Mouse (Mus musculus) layer of hippocampus, adult 2 months (tissue): Measurements from ENCODE around the gene Tex14. TPM values are rescaled to one million over a fixed set of nuclear protein-coding genes. Genes with fewer than 3 reads are reported as not detected.
A peak's percentile ranks its signal among the peaks of the same experiment; 100 is the strongest.

ENCODE experiments used
- DNase-seq, 2 experiments: peaks; one replicate each; pipeline ENCODE4 v3.0.0; 2022; ENCODE audit warnings: low spot score in 2 of 2
- H3K27ac ChIP-seq: fragments of 200-600 bp; 2 replicates; pipeline ENCODE4 v1.8.1; 2022
- H3K4me3 ChIP-seq: fragments of 200-600 bp; 2 replicates; pipeline ENCODE4 v1.8.1; 2022; ENCODE audit warnings: mild to moderate bottlenecking
- CTCF ChIP-seq: fragments of 200-600 bp; conservative IDR thresholded peaks from 2 replicates; pipeline ENCODE4 v1.8.1; 2022; ENCODE audit warnings: antibody characterized with exemption, mild to moderate bottlenecking, moderate library complexity
- total RNA-seq, 2 experiments: library from RNA; stranded (reverse); gene quantifications; 2 replicates each; pipeline ENCODE4 v1.2.3; 2021

The Tex14 gene
- total RNA-seq, 2 experiments from 2014 or later = 0.20 to 0.26 TPM

DNA sequence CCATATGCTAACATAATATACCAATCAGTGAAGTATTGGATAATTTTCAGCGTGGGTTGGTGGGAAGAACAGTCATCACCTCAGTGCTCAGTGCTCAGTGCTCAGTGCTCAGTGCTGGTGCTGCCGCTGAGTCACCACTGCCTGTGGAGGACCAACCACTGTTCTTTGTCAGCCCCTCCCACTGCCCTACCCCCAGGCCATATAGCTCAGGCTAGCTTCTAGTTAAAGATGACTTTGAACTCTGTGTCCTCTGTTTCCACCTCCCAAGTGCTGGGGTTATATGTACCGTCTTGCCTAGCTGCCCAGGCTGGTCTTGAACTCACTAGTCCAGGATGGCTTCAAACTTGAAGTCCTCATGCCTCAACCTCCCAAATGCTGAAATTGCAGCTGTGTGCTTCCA lies 84.1 kb downstream of the Tex14 start:
- no peak for DNase-seq
- Histone ChIP-seq H3K4me3 (no peak overlapping the region), H3K27ac (no peak overlapping the region)
- no peak for TF ChIP-seq CTCF

DNA sequence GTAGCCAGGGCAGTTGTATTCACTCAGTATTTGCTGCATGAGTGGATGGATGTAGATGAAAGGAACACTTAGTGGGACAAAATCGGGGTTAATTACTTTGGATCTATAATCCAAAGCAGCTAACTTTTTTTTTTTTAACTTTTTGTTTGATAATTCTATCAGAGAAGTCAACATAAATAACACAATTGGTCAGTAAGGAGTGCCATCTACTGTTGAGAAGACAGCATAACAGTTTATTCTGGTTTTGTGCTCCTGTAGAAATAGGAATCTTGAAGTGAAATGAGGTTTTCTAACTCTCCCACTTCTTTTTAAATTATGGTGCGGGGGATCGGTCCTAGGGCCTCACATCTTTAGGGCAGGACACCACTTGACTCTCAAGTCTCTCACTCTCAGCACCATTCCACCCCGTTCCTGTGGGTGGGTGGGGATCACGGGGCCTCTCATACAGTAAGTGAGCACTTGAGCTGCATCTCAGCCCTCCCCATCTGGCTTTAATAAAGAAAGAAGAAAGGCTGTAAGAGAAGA lies 99.9 kb downstream of the Tex14 start:
- no peak overlapping the region for H3K27ac ChIP-seq
- peak; percentile 86 for TF ChIP-seq CTCF
- no peak overlapping the region for H3K4me3 ChIP-seq
- no peak for DNase-seq

GRCm38 (mm10) chr11:87506502-87506901 lies 101.6 kb downstream of the Tex14 start:
- TF ChIP-seq CTCF = no peak
- no peak overlapping the region for H3K27ac ChIP-seq
- no peak overlapping the region for H3K4me3 ChIP-seq
- DNase-seq = no peak

DNA sequence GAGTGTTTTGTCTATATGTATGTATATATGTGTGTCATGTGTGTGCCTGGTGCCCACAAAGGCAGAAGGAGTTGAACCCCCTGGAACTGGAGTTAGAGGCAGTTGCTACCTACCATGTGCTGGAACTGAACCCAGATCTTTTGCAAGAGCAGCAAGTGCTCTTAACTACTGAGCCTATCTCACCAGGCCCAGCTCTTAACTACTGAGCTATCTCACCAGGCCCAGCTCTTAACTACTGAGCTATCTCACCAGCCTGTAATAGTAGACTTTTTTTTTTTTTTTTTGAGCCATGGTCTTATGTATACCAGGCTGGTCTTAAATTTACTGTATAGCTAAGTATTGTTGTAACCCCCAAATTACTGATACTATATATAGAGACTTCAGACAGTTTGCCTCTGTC lies 102.2 kb downstream of the Tex14 start:
- DNase-seq = no peak
- H3K4me3 ChIP-seq = no peak overlapping the region
- TF ChIP-seq CTCF = no peak
- H3K27ac ChIP-seq = no peak overlapping the region

GRCm38 (mm10) chr11:87519260-87519659 lies 114.4 kb downstream of the Tex14 start:
- Histone ChIP-seq H3K4me3 (no peak overlapping the region), H3K27ac (no peak overlapping the region)
- peak in 1 of 2 experiments; percentile 18 for DNase-seq
- TF ChIP-seq CTCF = peak; percentile 83

GRCm38 (mm10) chr11:87523466-87523865 lies 118.6 kb downstream of the Tex14 start:
- Histone ChIP-seq H3K4me3 (no peak overlapping the region), H3K27ac (no peak overlapping the region)
- DNase-seq = no peak
- no peak for TF ChIP-seq CTCF

GRCm38 (mm10) chr11:87523967-87524366 lies 119.1 kb downstream of the Tex14 start:
- no peak for DNase-seq
- Histone ChIP-seq H3K4me3 (no peak overlapping the region), H3K27ac (no peak overlapping the region)
- TF ChIP-seq CTCF = no peak

GRCm38 (mm10) chr11:87524780-87525179 lies 119.9 kb downstream of the Tex14 start:
- no peak for TF ChIP-seq CTCF
- Histone ChIP-seq H3K27ac (no peak overlapping the region), H3K4me3 (no peak overlapping the region)
- DNase-seq = no peak

DNA sequence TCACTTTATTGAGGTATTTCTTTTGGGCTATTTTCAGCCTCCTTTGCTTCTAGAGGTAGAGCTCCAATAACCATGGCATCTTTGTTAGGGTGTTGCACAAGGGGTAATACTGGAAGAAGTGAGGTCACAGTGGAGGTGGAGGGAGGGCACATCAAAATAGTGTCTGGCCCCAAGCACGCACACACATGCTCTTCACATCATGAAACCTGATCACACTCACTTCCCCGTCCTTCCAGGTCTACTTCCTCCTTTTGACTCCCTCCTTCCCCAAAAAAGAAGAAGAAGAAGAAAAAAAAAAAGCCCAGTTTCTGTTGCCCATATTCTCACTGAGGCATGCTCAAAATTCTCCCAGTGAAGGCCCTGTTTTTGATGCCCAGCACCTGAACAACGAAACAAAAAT lies 122.5 kb downstream of the Tex14 start:
- no peak overlapping the region for H3K4me3 ChIP-seq
- no peak for DNase-seq
- no peak overlapping the region for H3K27ac ChIP-seq
- no peak for TF ChIP-seq CTCF

GRCm38 (mm10) chr11:87527990-87528389 lies 123.1 kb downstream of the Tex14 start:
- H3K4me3 ChIP-seq = no peak overlapping the region
- no peak overlapping the region for H3K27ac ChIP-seq
- peak; percentile 54 for TF ChIP-seq CTCF
- no peak for DNase-seq

- Histone ChIP-seq H3K27ac (no peak overlapping the region), H3K4me3 (no peak overlapping the region)
- no peak for DNase-seq
- TF ChIP-seq CTCF = peak; percentile 69
These were observed 126.8 kb downstream of the Tex14 start for GRCm38 (mm10) chr11:87531695-87532094.

GRCm38 (mm10) chr11:87542285-87542684 lies 137.4 kb downstream of the Tex14 start:
- TF ChIP-seq CTCF = no peak
- Histone ChIP-seq H3K27ac (no peak overlapping the region), H3K4me3 (no peak overlapping the region)
- DNase-seq = no peak

- H3K27ac ChIP-seq = no peak overlapping the region
- no peak overlapping the region for H3K4me3 ChIP-seq
- DNase-seq = no peak
- TF ChIP-seq CTCF = no peak
These were observed 138.0 kb downstream of the Tex14 start for GRCm38 (mm10) chr11:87542906-87543305.

- TF ChIP-seq CTCF = no peak
- no peak overlapping the region for H3K4me3 ChIP-seq
- no peak overlapping the region for H3K27ac ChIP-seq
- DNase-seq = no peak
These were observed 148.5 kb downstream of the Tex14 start for GRCm38 (mm10) chr11:87553342-87553741.

DNA sequence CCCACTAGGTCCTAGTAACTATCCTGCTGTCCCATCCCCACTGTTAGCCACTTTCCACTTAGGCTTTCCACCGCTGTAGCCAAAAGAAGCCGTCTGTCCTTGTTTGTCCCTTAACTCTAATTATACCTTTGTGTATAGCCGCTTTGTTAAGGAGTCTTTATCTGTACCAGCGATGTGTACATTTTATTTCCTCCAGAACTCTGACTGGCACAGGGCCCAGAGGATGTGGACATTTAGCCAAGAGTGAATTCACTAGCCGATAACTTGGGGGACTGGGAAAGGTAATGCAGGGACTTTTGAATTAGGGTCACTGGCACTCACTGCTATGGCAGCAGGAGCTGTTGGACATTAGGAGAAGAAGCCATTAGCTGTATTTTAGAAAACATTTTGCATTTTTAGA lies 149.5 kb downstream of the Tex14 start:
- no peak overlapping the region for H3K4me3 ChIP-seq
- DNase-seq = no peak
- H3K27ac ChIP-seq = no peak overlapping the region
- TF ChIP-seq CTCF = no peak
